Mouse (Mus musculus) left cerebral cortex, adult 9 months (tissue): ENCODE data around the gene Arf4.
"Not testable (repeated sequence)": the region's sequence is repeated elsewhere in the genome, so short reads cannot be mapped to it uniquely, and the experiment has no call there.

Source experiments
- DNase-seq, 2 experiments: peaks; one replicate each; pipeline ENCODE4 v3.0.0; 2022; ENCODE audit warnings: low spot score in 2 of 2

Gene Arf4

GRCm38 (mm10) chr14:26662016-26662415, 24.1 kb downstream of the Arf4 start:
- DNase-seq, result no peak

- DNase-seq, result no peak
Observed at GRCm38 (mm10) chr14:26662488-26662887, 24.6 kb downstream of the Arf4 start.

- no peak for DNase-seq
Observed at GRCm38 (mm10) chr14:26663851-26664250, 26.0 kb downstream of the Arf4 start.

- no peak for DNase-seq
Observed at GRCm38 (mm10) chr14:26667991-26668370, 30.1 kb downstream of the Arf4 start.

- DNase-seq, result peak; percentile 26 to 41
Observed at GRCm38 (mm10) chr14:26668371-26669291, 30.8 kb downstream of the Arf4 start.

- DNase-seq, result peak; percentile 77 to 91
Observed at GRCm38 (mm10) chr14:26669292-26670073, 31.6 kb downstream of the Arf4 start, which contains the start of gene Pde12. Pde12 (minus strand) TSS chr14:26669883.

GRCm38 (mm10) chr14:26670964-26671363, 33.1 kb downstream of the Arf4 start:
- no peak for DNase-seq

- not testable (repeated sequence) for DNase-seq
Observed at GRCm38 (mm10) chr14:26671870-26672615, 34.2 kb downstream of the Arf4 start.

- DNase-seq, result not testable (repeated sequence)
Observed at GRCm38 (mm10) chr14:26674476-26675169, 36.7 kb downstream of the Arf4 start.

GRCm38 (mm10) chr14:26675371-26675770, 37.5 kb downstream of the Arf4 start:
- DNase-seq, result no peak

- no peak for DNase-seq
Observed at GRCm38 (mm10) chr14:26675791-26676190, 37.9 kb downstream of the Arf4 start.

- no peak for DNase-seq
Observed at GRCm38 (mm10) chr14:26690727-26691126, 52.9 kb downstream of the Arf4 start.

- DNase-seq, result no peak
Observed at GRCm38 (mm10) chr14:26691363-26691762, 53.5 kb downstream of the Arf4 start.

GRCm38 (mm10) chr14:26692974-26693373, 55.1 kb downstream of the Arf4 start, which contains the start of gene Dnah12:
Dnah12 (plus strand) TSS chr14:26693274.
- no peak for DNase-seq

- DNase-seq, result no peak
Observed at GRCm38 (mm10) chr14:26697912-26698311, 60.0 kb downstream of the Arf4 start.

GRCm38 (mm10) chr14:26705246-26705645, 67.4 kb downstream of the Arf4 start:
- DNase-seq, result not testable (repeated sequence)
